Mouse (Mus musculus) MEL (cell line): Measurements from ENCODE around the gene Pax4. TPM values are rescaled to one million over a fixed set of nuclear protein-coding genes. Genes with fewer than 3 reads are reported as not detected.

Source experiments
- DNase-seq: peaks from one replicate; pipeline ENCODE4 v3.0.0; 2011; ENCODE audit warnings: low read depth, low spot score
- H3K27ac ChIP-seq: 2 replicates; pipeline ENCODE4 v1.5.1; 2012; ENCODE audit warnings: low read depth, mild to moderate bottlenecking, control low read depth, low read length, moderate library complexity; ENCODE audit not compliant: control insufficient read depth
- H3K27me3 ChIP-seq, 2 experiments: fragments of 150-350 bp in 1 of 2; sonication (generic) in 1 of 2; 2 replicates each; pipeline ENCODE4 v1.6.1; 2012; ENCODE audit warnings: low read length in 2 of 2, mild to moderate bottlenecking in 2 of 2, improper control_type of control experiment in 1 of 2, moderate library complexity in 1 of 2; ENCODE audit not compliant: insufficient read depth in 2 of 2, control insufficient read depth in 1 of 2
- H3K36me3 ChIP-seq, 2 experiments: 2 replicates each; pipeline ENCODE4 v1.6.1; 2012 to 2014; ENCODE audit warnings: low read length in 2 of 2, improper control_type of control experiment in 1 of 2, inconsistent platforms in 1 of 2, mild to moderate bottlenecking in 1 of 2; ENCODE audit not compliant: insufficient read depth in 2 of 2, control insufficient read depth in 1 of 2
- H3K4me1 ChIP-seq, 2 experiments: fragments of 150-350 bp in 1 of 2; sonication (generic) in 1 of 2; 2 replicates each; pipeline ENCODE4 v1.6.1; 2012; ENCODE audit warnings: low read length in 2 of 2, improper control_type of control experiment in 1 of 2, mild to moderate bottlenecking in 1 of 2; ENCODE audit not compliant: insufficient read depth in 2 of 2, control insufficient read depth in 1 of 2
- H3K4me3 ChIP-seq, 2 experiments: fragments of 150-350 bp in 1 of 2; sonication (generic) in 1 of 2; 2 replicates each; pipeline ENCODE4 v1.5.1; 2012; ENCODE audit warnings: low read depth in 2 of 2, low read length in 2 of 2, mild to moderate bottlenecking in 2 of 2, moderate library complexity in 2 of 2, control low read depth in 1 of 2, improper control_type of control experiment in 1 of 2; ENCODE audit not compliant: control insufficient read depth in 1 of 2, insufficient read depth in 1 of 2
- H3K79me2 ChIP-seq: 2 replicates; pipeline ENCODE4 v1.6.1; 2012; ENCODE audit warnings: mild to moderate bottlenecking, low read length, moderate library complexity; ENCODE audit not compliant: control insufficient read depth, poor library complexity, insufficient read depth
- H3K9ac ChIP-seq: 2 replicates; pipeline ENCODE4 v1.6.1; 2012; ENCODE audit warnings: low read depth, mild to moderate bottlenecking, control low read depth, low read length, moderate library complexity; ENCODE audit not compliant: control insufficient read depth, poor library complexity, severe bottlenecking
- H3K9me3 ChIP-seq: fragments of 150-350 bp; sonication (generic); replicated peaks from 2 replicates; pipeline ENCODE4 v1.6.1; 2012; ENCODE audit warnings: mild to moderate bottlenecking, low read length, improper control_type of control experiment, moderate library complexity; ENCODE audit not compliant: insufficient read depth
- CHD1 ChIP-seq: IDR thresholded peaks from 2 replicates; pipeline ENCODE4 v1.6.1; 2012; ENCODE audit warnings: low read depth, mild to moderate bottlenecking, inconsistent platforms, low read length, improper control_type of control experiment
- E2F4 ChIP-seq: IDR thresholded peaks from 2 replicates; pipeline ENCODE4 v1.6.1; 2011; ENCODE audit warnings: low read depth, low read length, improper control_type of control experiment, borderline replicate concordance
- ELF1 ChIP-seq: IDR thresholded peaks from 2 replicates; pipeline ENCODE4 v1.6.1; 2014; ENCODE audit warnings: low read depth, mild to moderate bottlenecking, inconsistent platforms, low read length, improper control_type of control experiment, moderate library complexity
- GABPA ChIP-seq: IDR thresholded peaks from 2 replicates; pipeline ENCODE4 v1.6.1; 2012; ENCODE audit warnings: low read depth, mild to moderate bottlenecking, inconsistent platforms, low read length, improper control_type of control experiment, moderate library complexity
- GATA1 ChIP-seq: IDR thresholded peaks from 2 replicates; pipeline ENCODE4 v1.6.1; 2011; ENCODE audit warnings: low read depth, low read length, improper control_type of control experiment
- HCFC1 ChIP-seq: IDR thresholded peaks from 2 replicates; pipeline ENCODE4 v1.6.1; 2012; ENCODE audit warnings: low read depth, mild to moderate bottlenecking, inconsistent platforms, low read length, improper control_type of control experiment, moderate library complexity
- JUND ChIP-seq: IDR thresholded peaks from 2 replicates; pipeline ENCODE4 v1.6.1; 2011; ENCODE audit warnings: low read depth, mild to moderate bottlenecking, improper control_type of control experiment, low read length
- KAT2A ChIP-seq: conservative IDR thresholded peaks from 2 replicates; pipeline ENCODE4 v1.6.1; 2012; ENCODE audit warnings: low read depth, low read length, improper control_type of control experiment, inconsistent platforms
- MAFK ChIP-seq: IDR thresholded peaks from 2 replicates; pipeline ENCODE4 v1.6.1; 2011; ENCODE audit warnings: low read depth, mild to moderate bottlenecking, low read length, improper control_type of control experiment, borderline replicate concordance
- MAX ChIP-seq: IDR thresholded peaks from 2 replicates; pipeline ENCODE4 v1.6.1; 2011; ENCODE audit warnings: low read length, improper control_type of control experiment
- MAZ ChIP-seq: IDR thresholded peaks from 2 replicates; pipeline ENCODE4 v1.6.1; 2012; ENCODE audit warnings: low read depth, mild to moderate bottlenecking, inconsistent platforms, low read length, improper control_type of control experiment
- MYC ChIP-seq: IDR thresholded peaks from 2 replicates; pipeline ENCODE4 v1.6.1; 2011; ENCODE audit warnings: low read depth, mild to moderate bottlenecking, low read length, improper control_type of control experiment, moderate library complexity
- NELFE ChIP-seq: IDR thresholded peaks from 2 replicates; pipeline ENCODE4 v1.6.1; 2011; ENCODE audit warnings: low read depth, low read length, improper control_type of control experiment
- NRF1 ChIP-seq: IDR thresholded peaks from 2 replicates; pipeline ENCODE4 v1.6.1; 2014; ENCODE audit warnings: low read depth, mild to moderate bottlenecking, inconsistent platforms, low read length, improper control_type of control experiment, moderate library complexity; ENCODE audit not compliant: poor library complexity, insufficient read depth, severe bottlenecking
- POLR2A ChIP-seq, 2 experiments: IDR thresholded peaks; 2 replicates each; pipeline ENCODE4 v1.6.1; 2011 to 2012; ENCODE audit warnings: low read length in 2 of 2, mild to moderate bottlenecking in 2 of 2, control low read depth in 1 of 2, improper control_type of control experiment in 1 of 2, low read depth in 1 of 2, moderate library complexity in 1 of 2; ENCODE audit not compliant: control insufficient read depth in 1 of 2, insufficient read depth in 1 of 2, poor library complexity in 1 of 2
- POLR2AphosphoS5 ChIP-seq: IDR thresholded peaks from 2 replicates; pipeline ENCODE4 v1.6.1; 2012; ENCODE audit warnings: low read depth, borderline replicate concordance, mild to moderate bottlenecking, inconsistent platforms, low read length, moderate library complexity, mixed read lengths
- RAD21 ChIP-seq: IDR thresholded peaks from 2 replicates; pipeline ENCODE4 v1.6.1; 2011; ENCODE audit warnings: mild to moderate bottlenecking, low read depth, low read length, improper control_type of control experiment
- RCOR1 ChIP-seq: IDR thresholded peaks from 2 replicates; pipeline ENCODE4 v1.6.1; 2012; ENCODE audit warnings: low read depth, mild to moderate bottlenecking, inconsistent platforms, low read length, improper control_type of control experiment
- SMC3 ChIP-seq: IDR thresholded peaks from 2 replicates; pipeline ENCODE4 v1.6.1; 2011; ENCODE audit warnings: low read depth, low read length, improper control_type of control experiment
- TBP ChIP-seq: IDR thresholded peaks from 2 replicates; pipeline ENCODE4 v1.8.0; 2011; ENCODE audit warnings: low read depth, low read length, improper control_type of control experiment
- TCF12 ChIP-seq: IDR thresholded peaks from 2 replicates; pipeline ENCODE4 v1.6.1; 2014; ENCODE audit warnings: low read depth, mild to moderate bottlenecking, inconsistent platforms, low read length, improper control_type of control experiment, moderate library complexity
- UBTF ChIP-seq: IDR thresholded peaks from 2 replicates; pipeline ENCODE4 v1.6.1; 2012; ENCODE audit warnings: low read depth, mild to moderate bottlenecking, inconsistent platforms, low read length, improper control_type of control experiment, moderate library complexity, borderline replicate concordance; ENCODE audit not compliant: insufficient read depth
- USF2 ChIP-seq, 2 experiments: IDR thresholded peaks; 2 replicates each; pipeline ENCODE4 v1.6.1; 2011 to 2012; ENCODE audit warnings: improper control_type of control experiment in 2 of 2, low read length in 2 of 2, borderline replicate concordance in 1 of 2, inconsistent platforms in 1 of 2, low read depth in 1 of 2, mild to moderate bottlenecking in 1 of 2; ENCODE audit not compliant: insufficient read depth in 1 of 2
- ZKSCAN1 ChIP-seq: IDR thresholded peaks from 2 replicates; pipeline ENCODE4 v1.6.1; 2012; ENCODE audit warnings: low read depth, mild to moderate bottlenecking, inconsistent platforms, low read length, improper control_type of control experiment, moderate library complexity
- polyA plus RNA-seq, 2 experiments: library from polyadenylated mRNA; stranded (reverse) in 1 of 2; unstranded in 1 of 2; fragments of >175 nt in 1 of 2; fragments of >200 nt in 1 of 2; gene quantifications; 2 replicates each; pipeline versions ENCODE4 v1.2.1 to v1.2.4; 2012; ENCODE audit warnings: low replicate concordance in 2 of 2, low read depth in 1 of 2; ENCODE audit not compliant: insufficient read length in 2 of 2, insufficient read depth in 1 of 2, missing spikeins in 1 of 2
- total RNA-seq: library from RNA; depleted of rRNA; stranded (reverse); fragments of 300-350 nt; gene quantifications from 2 replicates; pipeline ENCODE4 v1.2.3, GENCODE M21; 2012

The Pax4 gene
- total and polyA plus RNA-seq, 3 experiments, result not detected

DNA sequence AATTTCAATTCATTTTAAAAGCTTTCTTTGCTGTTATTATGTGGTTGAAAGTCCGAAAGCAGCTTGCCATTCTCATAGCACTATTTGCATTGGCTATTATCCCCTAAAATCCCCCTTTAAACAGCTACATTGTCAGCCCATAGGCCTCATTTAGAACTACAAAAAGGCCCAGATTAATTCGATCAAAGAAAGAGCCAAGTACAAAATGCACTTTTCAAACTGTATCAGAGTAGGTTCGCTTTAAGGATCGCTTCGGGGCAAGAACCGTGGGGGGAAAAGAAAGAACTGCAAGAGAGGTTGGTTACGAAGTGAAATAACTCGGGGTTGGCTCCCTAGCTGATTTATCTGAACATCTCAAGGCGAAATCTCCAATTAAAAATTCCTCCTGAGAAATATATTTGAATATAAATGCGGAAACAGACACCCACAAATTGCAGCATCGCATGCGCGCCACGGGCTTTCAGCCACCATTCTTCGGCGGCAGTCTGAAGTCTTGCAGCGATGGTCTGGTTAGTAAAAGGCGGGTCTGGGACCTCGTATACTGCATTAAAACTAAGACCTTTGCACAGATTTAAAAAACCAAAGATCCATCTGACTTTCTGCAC is 52.2 kb downstream of the Pax4 start:
- H3K4me3 ChIP-seq, result peak overlapping the region; percentile 61 to 63
- DNase-seq, result peak; percentile 87
- no peaks in the 10 kb centered on the region; the same call in 1 of the 2 replicates for H3K79me2 ChIP-seq

DNA sequence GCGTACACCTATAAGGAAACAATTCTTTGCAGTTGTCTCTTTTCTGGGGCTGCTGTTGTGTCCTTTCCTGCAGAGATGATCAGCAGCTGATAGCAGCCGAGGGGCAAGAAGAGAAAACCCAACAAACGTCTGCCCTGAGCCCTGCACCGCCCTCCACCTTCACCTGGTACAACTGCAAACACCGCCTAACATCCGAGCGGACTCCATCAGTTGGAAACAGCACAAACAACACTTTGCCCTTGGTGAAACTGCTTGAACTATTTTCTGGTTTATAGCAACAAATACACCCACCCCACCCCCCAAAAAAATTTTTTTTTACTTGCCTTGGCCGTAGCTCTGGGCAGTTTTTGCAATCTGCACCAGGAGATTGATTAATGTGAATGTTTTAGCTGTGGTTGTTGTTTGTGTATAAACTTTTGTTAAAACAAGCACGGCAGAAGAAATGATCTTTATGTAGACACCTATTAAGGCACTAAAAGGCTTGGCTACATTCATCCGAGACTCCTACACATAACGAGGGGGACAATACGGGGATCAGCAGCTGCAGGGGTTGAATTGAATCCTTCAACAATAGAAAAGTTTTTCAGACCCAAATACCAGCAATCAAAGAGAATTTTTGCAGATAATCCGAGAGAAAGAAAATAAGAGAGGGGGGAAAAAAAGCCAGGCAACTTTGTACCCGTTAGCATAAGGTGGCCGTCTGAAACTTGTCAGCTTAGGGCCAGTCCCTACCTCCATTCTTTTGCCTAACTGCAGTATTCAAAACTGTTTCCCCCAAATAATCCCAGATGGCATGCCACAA is 52.9 kb downstream of the Pax4 start:
- Histone ChIP-seq H3K36me3 (no peaks in the 10 kb centered on the region), H3K79me2 (no peaks in the 10 kb centered on the region; the same call in 1 of the 2 replicates), H3K9me3 (no peaks in the 10 kb centered on the region), H3K4me3 (peak overlapping the region; percentile 42 to 63), H3K9ac (peak overlapping the region; percentile 57), H3K4me1 (no peaks in the 10 kb centered on the region; a peak in 1 of 4 replicates)
- DNase-seq, result peak; percentile 8
- TF ChIP-seq RAD21 (no peak), GATA1 (no peak), HCFC1 (0 out of 2 replicates have a peak, but pooled peaks have one; percentile 4)
- TF ChIP-seq, all 39 proteins: peak for 1
- H3K27me3 ChIP-seq, result no peaks in the 10 kb centered on the region
- H3K27ac ChIP-seq, result peak overlapping the region; percentile 64

More for the DNA sequence above, 52.2 kb downstream of the Pax4 start:
- H3K4me1 ChIP-seq, result no peaks in the 10 kb centered on the region; a peak in 1 of 4 replicates
- H3K27ac ChIP-seq, result peak overlapping the region; percentile 64
- no peaks in the 10 kb centered on the region for H3K9me3 ChIP-seq
- H3K27me3 ChIP-seq, result no peaks in the 10 kb centered on the region
- H3K9ac ChIP-seq, result peak overlapping the region; percentile 74
- no peaks in the 10 kb centered on the region for H3K36me3 ChIP-seq
- TF ChIP-seq MAFK, result no peak
- TF ChIP-seq ZKSCAN1, result no peak
- TF ChIP-seq UBTF, result no peak
- no peak for TF ChIP-seq SMC3
- peak; percentile 55 for TF ChIP-seq GATA1
- peak; percentile 74 for TF ChIP-seq NRF1
- peak; percentile 39; the same call in 1 of the 2 replicates for TF ChIP-seq MAX
- no peak for TF ChIP-seq E2F4
- TF ChIP-seq NELFE, result no peak; the same call in 1 of the 2 replicates
- no peak for TF ChIP-seq MAZ
- TF ChIP-seq JUND, result no peak
- TF ChIP-seq MYC, result 0 out of 2 replicates have a peak, but pooled peaks have one; percentile 2
- peak; percentile 44; the same call in 1 of the 2 replicates for TF ChIP-seq ELF1
- TF ChIP-seq HCFC1, result no peak
- 0 out of 2 replicates have a peak, but pooled peaks have one; percentile 47 for TF ChIP-seq TBP
- TF ChIP-seq RCOR1, result no peak
- TF ChIP-seq CHD1, result no peak
- no peak for TF ChIP-seq USF2 (IDR thresholded peaks at IDR 0.05; ENCODE audit: borderline replicate concordance in 1 of 2, insufficient read depth in 1 of 2, low read depth in 1 of 2, low read length in 2 of 2)
- no peak for TF ChIP-seq POLR2AphosphoS5
- no peak for TF ChIP-seq KAT2A
- no peak for TF ChIP-seq GABPA
- no peak for TF ChIP-seq TCF12
- TF ChIP-seq POLR2A (IDR thresholded peaks at IDR 0.05; ENCODE audit: control insufficient read depth in 1 of 2, insufficient read depth in 1 of 2, low read depth in 1 of 2, low read length in 2 of 2, poor library complexity in 1 of 2), result peak in 1 of 2 experiments; percentile 74; a peak in 2 of 4 replicates
